Mouse (Mus musculus): ENCODE measurements around the gene St7.

GRCm38 (mm10) chr6:17727241-17727640 is 34.5 kb downstream of the St7 start:
- TF ChIP-seq CTCF (IDR thresholded peaks at IDR 0.05; ENCODE audit: low read depth, low read length) (no peak), POLR2A (IDR thresholded peaks at IDR 0.05; ENCODE audit: insufficient read depth, low read length) (no peak)
